Comparison of ENCODE assay signal across 8 mouse cellular contexts in genomic region chr15:102326892-102327291, GRCm38 (mm10). TPM values are rescaled to one million over a fixed set of nuclear protein-coding genes. Genes with fewer than 3 reads are reported as not detected.
DNase-seq lines count a peak whose midpoint lies in the region; ATAC-seq and TF ChIP-seq lines count a peak whose summit lies in the region.

No protein-coding gene starts in this region.

- H3K9me3 ChIP-seq in heart, embryonic 16.5 days (replicated peaks; ENCODE audit: control insufficient read depth, low read length): no peaks in the 10 kb centered on the region
- H3K9me3 ChIP-seq in MEL (replicated peaks; ENCODE audit: insufficient read depth, low read length): no peaks in the 10 kb centered on the region
- H3K9me3 ChIP-seq in hindbrain, embryonic 13.5 days: no peaks in the 10 kb centered on the region
- H3K9me3 ChIP-seq in midbrain, embryonic 12.5 days: no peaks in the 10 kb centered on the region

- H3K27ac ChIP-seq in heart, embryonic 16.5 days (ENCODE audit: low read length): peak overlapping the region; percentile 81
- H3K27ac ChIP-seq in MEL (ENCODE audit: control insufficient read depth, low read depth, low read length): peak overlapping the region; percentile 73; the same call in 1 of the 2 replicates
- no peak overlapping the region for H3K27ac ChIP-seq in hindbrain, embryonic 13.5 days
- H3K27ac ChIP-seq in midbrain, embryonic 12.5 days (replicated peaks): no peak overlapping the region

- 55% methylated on average over 8 of the region's 8 CpGs for WGBS in heart, embryonic 16.5 days
- 73% methylated on average over 8 of the region's 8 CpGs for WGBS in hindbrain, embryonic 13.5 days
- WGBS in midbrain, embryonic 12.5 days: 75% methylated on average over 8 of the region's 8 CpGs

- no peak for TF ChIP-seq RAD21 in MEL (IDR thresholded peaks at IDR 0.05; ENCODE audit: low read depth, low read length)

- H3K36me3 ChIP-seq in heart, embryonic 16.5 days (ENCODE audit: control insufficient read depth, insufficient read depth): peaks cover 27% of the 10 kb centered on the region
- peaks cover 2 to 6% of the 10 kb centered on the region in 2 experiments; a peak in 3 of 4 replicates for H3K36me3 ChIP-seq in MEL (ENCODE audit: control insufficient read depth in 1 of 2, insufficient read depth in 2 of 2, low read length in 2 of 2)
- H3K36me3 ChIP-seq in hindbrain, embryonic 13.5 days: peaks cover 39% of the 10 kb centered on the region
- H3K36me3 ChIP-seq in midbrain, embryonic 12.5 days: peaks cover 57% of the 10 kb centered on the region

- no peaks in the 10 kb centered on the region for H3K27me3 ChIP-seq in heart, embryonic 16.5 days (ENCODE audit: control insufficient read depth, insufficient read depth, low read length)
- no peaks in the 10 kb centered on the region for H3K27me3 ChIP-seq in MEL (ENCODE audit: control insufficient read depth in 1 of 2, insufficient read depth in 2 of 2, low read length in 2 of 2)
- no peaks in the 10 kb centered on the region for H3K27me3 ChIP-seq in hindbrain, embryonic 13.5 days
- no peaks in the 10 kb centered on the region for H3K27me3 ChIP-seq in midbrain, embryonic 12.5 days

- H3K4me2 ChIP-seq in heart, embryonic 16.5 days (ENCODE audit: low read depth, low read length): peak overlapping the region; percentile 92
- peak overlapping the region; percentile 85 for H3K4me2 ChIP-seq in hindbrain, embryonic 13.5 days
- peak overlapping the region; percentile 89 for H3K4me2 ChIP-seq in midbrain, embryonic 12.5 days (replicated peaks)

- no peak for ATAC-seq in heart, embryonic 16.5 days (replicated peaks; ENCODE audit: extremely low read depth, insufficient read depth, low FRiP score)
- no peak for ATAC-seq in hindbrain, embryonic 13.5 days (ENCODE audit: low FRiP score)
- no peak for ATAC-seq in midbrain, embryonic 12.5 days (ENCODE audit: low FRiP score, low read depth)

- H3K9ac ChIP-seq in heart, embryonic 16.5 days (ENCODE audit: low read length): peak overlapping the region; percentile 75
- H3K9ac ChIP-seq in MEL (ENCODE audit: control insufficient read depth, low read depth, low read length, poor library complexity, severe bottlenecking): peak overlapping the region; percentile 87
- peak overlapping the region; percentile 91 for H3K9ac ChIP-seq in hindbrain, embryonic 13.5 days
- peak overlapping the region; percentile 86 for H3K9ac ChIP-seq in midbrain, embryonic 12.5 days (replicated peaks)

- peak overlapping the region; percentile 67 for H3K4me3 ChIP-seq in heart, embryonic 16.5 days (ENCODE audit: low read length)
- peak overlapping the region; percentile 82 to 90 for H3K4me3 ChIP-seq in MEL (ENCODE audit: control insufficient read depth in 1 of 2, insufficient read depth in 1 of 2, low read depth in 2 of 2, low read length in 2 of 2)
- peak overlapping the region; percentile 89 for H3K4me3 ChIP-seq in hindbrain, embryonic 13.5 days
- peak overlapping the region; percentile 86 for H3K4me3 ChIP-seq in midbrain, embryonic 12.5 days

- H3K4me1 ChIP-seq in heart, embryonic 16.5 days (ENCODE audit: control insufficient read depth, insufficient read depth, low read length): peaks cover 15% of the 10 kb centered on the region
- peaks cover 4 to 7% of the 10 kb centered on the region in 2 experiments; a peak in 3 of 4 replicates for H3K4me1 ChIP-seq in MEL (ENCODE audit: control insufficient read depth in 1 of 2, insufficient read depth in 2 of 2, low read length in 2 of 2)
- peaks cover 21% of the 10 kb centered on the region for H3K4me1 ChIP-seq in hindbrain, embryonic 13.5 days (replicated peaks)
- H3K4me1 ChIP-seq in midbrain, embryonic 12.5 days: peaks cover 14% of the 10 kb centered on the region

- intact Hi-C loops in heart, postnatal 14 days (cut with DNase I): no loop called here

- TF ChIP-seq EP300 in MEL (IDR thresholded peaks at IDR 0.05; ENCODE audit: low read depth in 1 of 2, low read length in 2 of 2): no peak

- TF ChIP-seq POLR2A in MEL (IDR thresholded peaks at IDR 0.05; ENCODE audit: control insufficient read depth in 1 of 2, insufficient read depth in 1 of 2, low read depth in 1 of 2, low read length in 2 of 2, poor library complexity in 1 of 2): no peak

- TF ChIP-seq CTCF in MEL (IDR thresholded peaks at IDR 0.05 in 2 of 3, conservative IDR thresholded peaks at IDR 0.05 in 1 of 3; ENCODE audit: control insufficient read depth in 1 of 3, insufficient read depth in 1 of 3, low read depth in 2 of 3, low read length in 3 of 3, poor library complexity in 1 of 3, severe bottlenecking in 1 of 3): no peak

- DNase-seq in heart, postnatal 14 days: no peak
- DNase-seq in MEL (ENCODE audit: low read depth, low spot score): no peak
- DNase-seq in adrenal gland, postnatal 10 days: no peak
- no peak for DNase-seq in left cerebral cortex, adult 18-20 months (ENCODE audit: low spot score in 2 of 2)
- no peak for DNase-seq in kidney, postnatal 14 days

- H3K79me2 ChIP-seq in MEL (ENCODE audit: control insufficient read depth, insufficient read depth, low read length, poor library complexity): peaks cover 14% of the 10 kb centered on the region

TF ChIP-seq in MEL, 35 proteins besides CTCF, POLR2A, EP300 and RAD21 (continues in another document):
- TF ChIP-seq TCF12 (IDR thresholded peaks at IDR 0.05; ENCODE audit: low read depth, low read length) (no peak), E2F4 (IDR thresholded peaks at IDR 0.05; ENCODE audit: borderline replicate concordance, low read depth, low read length) (no peak), MAX (IDR thresholded peaks at IDR 0.05; ENCODE audit: low read length) (no peak), MYB (IDR thresholded peaks at IDR 0.05; ENCODE audit: low read depth, low read length) (no peak), ELF1 (IDR thresholded peaks at IDR 0.05; ENCODE audit: low read depth, low read length) (no peak), RCOR1 (IDR thresholded peaks at IDR 0.05; ENCODE audit: low read depth, low read length) (no peak)

RNA-seq across cellular contexts. Expression of gene Pfdn5, which starts 1.0 kb away (rescaled TPM):
- 274 and 277 TPM in 2 replicates for polyA plus RNA-seq in heart, embryonic 16.5 days (2015; fragmentation: Nextera tagmentation; extraction: Ambion mirVana)
- 100 to 1,000 TPM; 262 to 287 TPM for total RNA-seq in heart, postnatal 14 days (2021)
- total RNA-seq in MEL (2012; rRNA removed): 290 and 302 TPM in 2 replicates
- 1,000 to 10,000 TPM in 1 of 2 experiments, 100 to 1,000 TPM in 1; 465 to 7,439 TPM for polyA plus RNA-seq in MEL (2012; ENCODE audit: insufficient read depth in 1 of 2, insufficient read length in 2 of 2, low read depth in 1 of 2, low replicate concordance in 2 of 2, missing spikeins in 1 of 2)
- polyA plus RNA-seq in hindbrain, embryonic 13.5 days (2015; fragmentation: Nextera tagmentation; extraction: Ambion mirVana): 502 and 514 TPM in 2 replicates
- 363 and 378 TPM in 2 replicates for polyA plus RNA-seq in midbrain, embryonic 12.5 days (2016; fragmentation: Nextera tagmentation; extraction: Ambion mirVana)
- total RNA-seq in adrenal gland, postnatal 10 days (2021): 100 to 1,000 TPM; 342 to 354 TPM
- 100 to 1,000 TPM; 467 to 479 TPM for total RNA-seq in left cerebral cortex, adult 18-20 months (2021)

RNA-seq across cellular contexts. Expression of gene Myg1, which starts 4.6 kb away (rescaled TPM):
- 56.6 and 67.9 TPM in 2 replicates for polyA plus RNA-seq in heart, embryonic 16.5 days (2015; fragmentation: Nextera tagmentation; extraction: Ambion mirVana)
- 10 to 100 TPM; 21.0 to 24.3 TPM for total RNA-seq in heart, postnatal 14 days (2021)
- total RNA-seq in MEL (2012; rRNA removed): 126 and 140 TPM in 2 replicates
- 100 to 1,000 TPM; 135 to 292 TPM for polyA plus RNA-seq in MEL (2012; ENCODE audit: insufficient read depth in 1 of 2, insufficient read length in 2 of 2, low read depth in 1 of 2, low replicate concordance in 2 of 2, missing spikeins in 1 of 2)
- polyA plus RNA-seq in hindbrain, embryonic 13.5 days (2015; fragmentation: Nextera tagmentation; extraction: Ambion mirVana): 91.8 and 96.4 TPM in 2 replicates
- 96.1 and 108 TPM in 2 replicates for polyA plus RNA-seq in midbrain, embryonic 12.5 days (2016; fragmentation: Nextera tagmentation; extraction: Ambion mirVana)
- total RNA-seq in adrenal gland, postnatal 10 days (2021): 10 to 100 TPM; 50.0 to 62.5 TPM
- 10 to 100 TPM; 55.5 to 61.0 TPM for total RNA-seq in left cerebral cortex, adult 18-20 months (2021)

RNA-seq across cellular contexts. Expression of gene Aaas, which starts 23.7 kb away (rescaled TPM):
- 49.3 and 55.6 TPM in 2 replicates for polyA plus RNA-seq in heart, embryonic 16.5 days (2015; fragmentation: Nextera tagmentation; extraction: Ambion mirVana)
- 10 to 100 TPM in 1 of 2 experiments, 1 to 10 TPM in 1; 9.5 to 15.2 TPM for total RNA-seq in heart, postnatal 14 days (2021)
- 48.7 and 61.5 TPM in 2 replicates for total RNA-seq in MEL (2012; rRNA removed)
- polyA plus RNA-seq in MEL (2012; ENCODE audit: insufficient read depth in 1 of 2, insufficient read length in 2 of 2, low read depth in 1 of 2, low replicate concordance in 2 of 2, missing spikeins in 1 of 2): 100 to 1,000 TPM in 1 of 2 experiments, not detected in 1; 205 TPM
- polyA plus RNA-seq in hindbrain, embryonic 13.5 days (2015; fragmentation: Nextera tagmentation; extraction: Ambion mirVana): 33.3 and 34.8 TPM in 2 replicates
- polyA plus RNA-seq in midbrain, embryonic 12.5 days (2016; fragmentation: Nextera tagmentation; extraction: Ambion mirVana): 61.5 and 67.9 TPM in 2 replicates
- 10 to 100 TPM; 21.4 to 24.7 TPM for total RNA-seq in adrenal gland, postnatal 10 days (2021)
- 10 to 100 TPM; 15.5 to 18.3 TPM for total RNA-seq in left cerebral cortex, adult 18-20 months (2021)

RNA-seq across cellular contexts. Expression of gene Espl1, which starts 30.8 kb away (rescaled TPM):
- polyA plus RNA-seq in heart, embryonic 16.5 days (2015; fragmentation: Nextera tagmentation; extraction: Ambion mirVana): 18.2 and 21.1 TPM in 2 replicates
- 1 to 10 TPM; 3.2 to 4.3 TPM for total RNA-seq in heart, postnatal 14 days (2021)
- 49.8 and 52.5 TPM in 2 replicates for total RNA-seq in MEL (2012; rRNA removed)
- 100 to 1,000 TPM in 1 of 2 experiments, 10 to 100 TPM in 1; 94.1 to 142 TPM for polyA plus RNA-seq in MEL (2012; ENCODE audit: insufficient read depth in 1 of 2, insufficient read length in 2 of 2, low read depth in 1 of 2, low replicate concordance in 2 of 2, missing spikeins in 1 of 2)
- 7.0 and 7.2 TPM in 2 replicates for polyA plus RNA-seq in hindbrain, embryonic 13.5 days (2015; fragmentation: Nextera tagmentation; extraction: Ambion mirVana)
- polyA plus RNA-seq in midbrain, embryonic 12.5 days (2016; fragmentation: Nextera tagmentation; extraction: Ambion mirVana): 33.6 and 38.4 TPM in 2 replicates
- total RNA-seq in adrenal gland, postnatal 10 days (2021): 10 to 100 TPM in 1 of 2 experiments, 1 to 10 TPM in 1; 8.8 to 11.9 TPM
- total RNA-seq in left cerebral cortex, adult 18-20 months (2021): 1 to 10 TPM in 1 of 2 experiments, under 1 TPM in 1; 0.77 to 1.4 TPM

RNA-seq across cellular contexts. Expression of gene Sp7, which starts 40.1 kb away (rescaled TPM):
- 0.11 and 0.20 TPM in 2 replicates for polyA plus RNA-seq in heart, embryonic 16.5 days (2015; fragmentation: Nextera tagmentation; extraction: Ambion mirVana)
- not detected for total RNA-seq in heart, postnatal 14 days (2021)
- not detected in 2 replicates for total RNA-seq in MEL (2012; rRNA removed)
- polyA plus RNA-seq in MEL (2012; ENCODE audit: insufficient read depth in 1 of 2, insufficient read length in 2 of 2, low read depth in 1 of 2, low replicate concordance in 2 of 2, missing spikeins in 1 of 2): not detected
- polyA plus RNA-seq in hindbrain, embryonic 13.5 days (2015; fragmentation: Nextera tagmentation; extraction: Ambion mirVana): 1.1 and 1.2 TPM in 2 replicates
- polyA plus RNA-seq in midbrain, embryonic 12.5 days (2016; fragmentation: Nextera tagmentation; extraction: Ambion mirVana): 0.46 and 0.93 TPM in 2 replicates
- 1 to 10 TPM in 1 of 2 experiments, under 1 TPM in 1; 0.15 to 2.3 TPM for total RNA-seq in adrenal gland, postnatal 10 days (2021)
- total RNA-seq in left cerebral cortex, adult 18-20 months (2021): under 1 TPM; 0.44 to 0.68 TPM

Comparison
In these comparisons a context has a peak if more than half of its experiments do, and no peak if none do; other contexts are left out.
1. H3K27ac ChIP-seq: peak in heart, embryonic 16.5 days (single experiment) and MEL (single experiment); none in hindbrain, embryonic 13.5 days (single experiment) and midbrain, embryonic 12.5 days (single experiment).
2. Peak in every context shown above with its lines, with median percentiles within 50 percentile points of each other: H3K4me2 ChIP-seq, H3K4me3 ChIP-seq and H3K9ac ChIP-seq.